Mouse (Mus musculus) embryonic stem cell, embryonic (primary cell): ENCODE data around the gene Inppl1.

Source experiments
- CTCF ChIA-PET, 4 experiments: fragments of 300-600 bp in 2 of 4; fragments of 350-600 bp in 2 of 4; sonication (Branson Sonifier 250); formaldehyde crosslinking; loops; one replicate each; lab custom pipeline; 2022; ENCODE audit warnings: inconsistent platforms in 2 of 4; lab: Charles Lee
- POLR2A ChIA-PET, 4 experiments: fragments of 300-600 bp in 2 of 4; fragments of 350-600 bp in 2 of 4; sonication (Branson Sonifier 250); formaldehyde crosslinking; loops; one replicate each; lab custom pipeline; 2022; ENCODE audit warnings: antibody characterized with exemption in 4 of 4, inconsistent platforms in 1 of 4; lab: Charles Lee

Gene Inppl1

GRCm38 (mm10) chr7:101860978-101861377, 22.9 kb upstream of the Inppl1 start:
- ChIA-PET POLR2A (interaction anchor here in 3 of 4 experiments (0.6 to 14.3 kb wide), 6 partner anchors 9 to 174 kb away, joined by 3 to 186 read pairs (median 6); partner anchors contain the start of genes Folr1 (in 1 of the 3), Inppl1 (in 1 of the 3) and Phox2a (in 1 of the 3)), CTCF (interaction anchor here in 3 of 4 experiments (0.5 to 1.4 kb wide), 3 partner anchors 10 to 229 kb away, joined by 4 to 5 read pairs (median 5); no protein-coding TSS in a partner anchor)

GRCm38 (mm10) chr7:101858362-101858761, 20.3 kb upstream of the Inppl1 start:
- CTCF ChIA-PET: interaction anchor here (0.7 to 2.0 kb wide), 7 partner anchors 7 to 195 kb away, joined by 3 to 9 read pairs (median 4); partner anchors contain the start of genes Clpb (in 1 of the 4) and Folr1 (in 1 of the 4)

GRCm38 (mm10) chr7:101857094-101857493, 19.1 kb upstream of the Inppl1 start, which contains the start of gene Folr2:
Gene Folr2, minus strand, starts transcription at chr7:101857194.
- CTCF ChIA-PET: interaction anchor here in 1 of 4 experiments (0.5 kb wide), 1 partner anchor 1892 kb away, joined by 3 read pairs; no protein-coding TSS in a partner anchor

More at GRCm38 (mm10) chr7:101858362-101858761, 20.3 kb upstream of the Inppl1 start:
- POLR2A ChIA-PET: interaction anchor here (0.5 to 4.2 kb wide), 25 partner anchors 9 to 392 kb away, joined by 3 to 58 read pairs (median 6); partner anchors contain the start of genes Folr1 (in 2 of the 4), Inppl1 (in 2 of the 4), Clpb (in 1 of the 4) and Nup98 (in 1 of the 4)

DNA sequence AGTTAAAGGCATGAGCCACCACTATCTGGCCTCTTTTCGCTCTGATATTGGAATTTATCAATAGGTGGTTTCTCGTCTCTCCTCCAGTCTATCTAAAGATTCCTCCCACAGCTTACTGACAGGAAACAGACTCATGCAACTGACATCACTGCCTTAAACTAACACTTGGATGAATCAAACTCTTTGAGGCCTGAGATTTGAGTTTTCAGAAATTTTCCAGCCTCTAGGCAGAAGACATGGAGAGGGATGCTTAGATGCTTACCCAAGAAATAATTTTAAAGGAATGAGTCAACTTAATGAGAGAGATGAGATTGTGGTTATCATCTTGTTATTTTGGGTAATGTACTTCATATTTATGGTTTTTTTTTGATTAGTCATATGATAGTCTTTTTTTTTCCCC, 15.8 kb upstream of the Inppl1 start:
- ChIA-PET CTCF (no interaction called here), POLR2A (interaction anchor here in 1 of 4 experiments (0.6 to 2.5 kb wide), 6 partner anchors 8 to 130 kb away, joined by 3 to 8 read pairs (median 3); partner anchors contain the start of gene Inppl1)

More at GRCm38 (mm10) chr7:101857094-101857493, 19.1 kb upstream of the Inppl1 start, which contains the start of gene Folr2:
- POLR2A ChIA-PET: interaction anchor here in 2 of 4 experiments (0.5 to 2.8 kb wide), 5 partner anchors 9 to 101 kb away, joined by 3 to 6 read pairs (median 4); no protein-coding TSS in a partner anchor

- ChIA-PET CTCF (interaction anchor here in 1 of 4 experiments (1.5 kb wide), 1 partner anchor 30 kb away, joined by 5 read pairs; no protein-coding TSS in a partner anchor), POLR2A (interaction anchor here in 2 of 4 experiments (0.9 to 2.5 kb wide), 9 partner anchors 9 to 129 kb away, joined by 3 to 9 read pairs (median 4); partner anchors contain the start of gene Inppl1 (in 2 of the 2))
These were observed 14.8 kb upstream of the Inppl1 start for GRCm38 (mm10) chr7:101852846-101853245.

DNA sequence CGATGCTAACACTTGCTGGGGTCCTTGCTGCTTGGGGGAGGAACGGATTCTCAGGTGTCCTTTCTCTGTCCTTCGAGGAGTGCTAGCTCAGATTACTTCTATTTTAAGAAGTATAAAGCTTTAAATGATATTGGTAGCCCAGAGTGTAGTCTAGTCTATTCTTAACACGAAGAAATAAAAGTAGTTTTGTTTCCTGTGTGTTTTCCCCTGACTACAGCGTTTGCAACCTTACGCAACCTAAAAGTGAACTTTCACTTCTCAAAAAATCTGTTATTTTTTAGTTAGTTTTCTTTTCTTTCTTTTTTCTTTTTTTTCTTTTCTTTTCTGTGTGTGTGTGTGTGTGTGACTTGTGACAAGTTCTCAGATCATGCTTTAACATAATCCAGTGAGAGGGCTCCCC, 13.7 kb upstream of the Inppl1 start:
- POLR2A ChIA-PET: interaction anchor here in 3 of 4 experiments (0.6 to 3.1 kb wide), 10 partner anchors 10 to 150 kb away, joined by 3 to 11 read pairs (median 6); partner anchors contain the start of gene Inppl1 (in 1 of the 3)
- CTCF ChIA-PET: interaction anchor here (0.7 to 1.9 kb wide), 10 partner anchors 8 to 188 kb away, joined by 3 to 12 read pairs (median 5); partner anchors contain the start of genes Inppl1 (in 2 of the 4) and Clpb (in 1 of the 4)

GRCm38 (mm10) chr7:101847934-101848333, 9.9 kb upstream of the Inppl1 start:
- CTCF ChIA-PET: interaction anchor here in 2 of 4 experiments (0.6 to 0.9 kb wide), 2 partner anchors 10 to 195 kb away, joined by 3 read pairs; partner anchors contain the start of gene Inppl1 (in 1 of the 2)
- POLR2A ChIA-PET: interaction anchor here in 2 of 4 experiments (0.6 to 2.2 kb wide), 7 partner anchors 9 to 206 kb away, joined by 3 to 12 read pairs (median 3); partner anchors contain the start of genes Folr1 (in 1 of the 2) and Inppl1 (in 1 of the 2)

GRCm38 (mm10) chr7:101844186-101844585, 6.2 kb upstream of the Inppl1 start:
- CTCF ChIA-PET: interaction anchor here in 1 of 4 experiments (0.6 kb wide), 1 partner anchor 96 kb away, joined by 5 read pairs; no protein-coding TSS in a partner anchor

GRCm38 (mm10) chr7:101837154-101837605, 849 bp downstream of the Inppl1 start:
- CTCF ChIA-PET: interaction anchor here (0.6 to 2.9 kb wide), 17 partner anchors 10 to 441 kb away, joined by 3 to 27 read pairs (median 5); partner anchors contain the start of genes Clpb (in 1 of the 4) and Phox2a (in 1 of the 4)
- POLR2A ChIA-PET: interaction anchor here (0.6 to 7.2 kb wide), 40 partner anchors 11 to 801 kb away, joined by 3 to 102 read pairs (median 5); partner anchors contain the start of genes Clpb (in 2 of the 4), Folr1 (in 2 of the 4), Lamtor1 (in 2 of the 4) and Phox2a (in 2 of the 4)

More at GRCm38 (mm10) chr7:101844186-101844585, 6.2 kb upstream of the Inppl1 start:
- POLR2A ChIA-PET: interaction anchor here in 2 of 4 experiments (1.2 to 2.2 kb wide), 4 partner anchors 8 to 53 kb away, joined by 3 to 6 read pairs (median 4); partner anchors contain the start of gene Folr2 (in 1 of the 2)

- ChIA-PET POLR2A (interaction anchor here (0.6 to 7.2 kb wide), 50 partner anchors 8 to 801 kb away, joined by 3 to 102 read pairs (median 5); partner anchors contain the start of genes Anapc15 (in 3 of the 4), Phox2a (in 3 of the 4), Clpb (in 2 of the 4) and Folr1 (in 2 of the 4)), CTCF (interaction anchor here (0.5 to 2.5 kb wide), 25 partner anchors 9 to 1204 kb away, joined by 3 to 27 read pairs (median 4); partner anchors contain the start of genes Clpb (in 1 of the 4) and Phox2a (in 1 of the 4))
These were observed 1.5 kb downstream of the Inppl1 start for GRCm38 (mm10) chr7:101836271-101837153.

- CTCF ChIA-PET: interaction anchor here (0.5 to 2.5 kb wide), 15 partner anchors 9 to 184 kb away, joined by 3 to 27 read pairs (median 5); partner anchors contain the start of genes Clpb (in 1 of the 4) and Phox2a (in 1 of the 4)
- POLR2A ChIA-PET: interaction anchor here in 3 of 4 experiments (0.6 to 7.2 kb wide), 32 partner anchors 9 to 172 kb away, joined by 3 to 102 read pairs (median 5); partner anchors contain the start of genes Phox2a (in 3 of the 3), Anapc15 (in 2 of the 3), Lamtor1 (in 2 of the 3) and Clpb (in 1 of the 3)
These were observed 2.4 kb downstream of the Inppl1 start for GRCm38 (mm10) chr7:101835457-101836109.

GRCm38 (mm10) chr7:101834903-101835302, 3.1 kb downstream of the Inppl1 start:
- ChIA-PET CTCF (interaction anchor here (0.5 to 2.5 kb wide), 11 partner anchors 9 to 183 kb away, joined by 3 to 12 read pairs (median 5); partner anchors contain the start of genes Clpb (in 1 of the 4) and Phox2a (in 1 of the 4)), POLR2A (interaction anchor here in 3 of 4 experiments (1.0 to 7.2 kb wide), 12 partner anchors 8 to 171 kb away, joined by 3 to 102 read pairs (median 9); partner anchors contain the start of genes Clpb (in 1 of the 3), Folr1 (in 1 of the 3), Lamtor1 (in 1 of the 3) and Phox2a (in 1 of the 3))

DNA sequence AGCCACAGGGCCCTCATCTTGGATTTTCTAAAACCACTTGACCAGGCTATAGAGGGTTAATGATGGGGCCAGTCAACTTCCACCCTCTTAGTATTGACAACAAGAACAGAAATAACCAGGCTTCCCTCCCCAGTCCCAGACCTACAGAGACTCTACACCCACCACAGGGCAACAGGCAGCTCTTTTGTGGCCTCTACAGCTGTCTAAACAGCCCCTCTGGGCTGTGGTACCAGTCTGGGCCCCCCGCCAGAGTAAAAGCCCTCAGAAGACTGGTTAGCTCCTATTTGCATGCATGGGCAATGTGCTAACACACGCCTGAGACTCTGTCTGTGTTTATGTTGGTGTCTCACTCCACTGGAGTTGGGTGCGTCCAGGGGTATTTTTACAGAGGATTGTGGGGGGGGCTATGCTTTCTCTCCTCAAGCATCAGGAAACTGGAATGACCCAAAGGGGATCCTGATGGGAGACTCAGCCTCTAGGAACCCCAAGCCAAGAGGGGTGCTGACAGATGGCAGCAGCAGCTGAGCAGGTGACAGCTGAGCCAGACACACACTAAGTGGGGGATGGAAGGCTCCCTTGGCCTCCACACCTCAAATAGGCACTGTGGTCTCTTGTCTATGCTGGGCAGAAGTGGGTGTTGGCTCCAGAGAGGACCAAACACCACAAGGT, 4.0 kb downstream of the Inppl1 start:
- CTCF ChIA-PET: interaction anchor here (0.5 to 1.9 kb wide), 11 partner anchors 8 to 625 kb away, joined by 3 to 7 read pairs (median 4); no protein-coding TSS in a partner anchor

GRCm38 (mm10) chr7:101833352-101833751, 4.7 kb downstream of the Inppl1 start:
- ChIA-PET CTCF (interaction anchor here (0.5 to 1.9 kb wide), 10 partner anchors 9 to 626 kb away, joined by 3 to 7 read pairs (median 4); no protein-coding TSS in a partner anchor), POLR2A (interaction anchor here (0.5 to 7.2 kb wide), 13 partner anchors 9 to 1156 kb away, joined by 3 to 102 read pairs (median 5); partner anchors contain the start of genes Clpb (in 1 of the 4) and Folr1 (in 1 of the 4))

More for the DNA sequence above, 4.0 kb downstream of the Inppl1 start:
- POLR2A ChIA-PET: interaction anchor here (0.5 to 7.2 kb wide), 14 partner anchors 9 to 746 kb away, joined by 3 to 102 read pairs (median 5); partner anchors contain the start of genes Clpb (in 1 of the 4), Folr1 (in 1 of the 4) and Phox2a (in 1 of the 4)
